Mouse (Mus musculus): ENCODE data around the gene Ppp1r21.

DNA sequence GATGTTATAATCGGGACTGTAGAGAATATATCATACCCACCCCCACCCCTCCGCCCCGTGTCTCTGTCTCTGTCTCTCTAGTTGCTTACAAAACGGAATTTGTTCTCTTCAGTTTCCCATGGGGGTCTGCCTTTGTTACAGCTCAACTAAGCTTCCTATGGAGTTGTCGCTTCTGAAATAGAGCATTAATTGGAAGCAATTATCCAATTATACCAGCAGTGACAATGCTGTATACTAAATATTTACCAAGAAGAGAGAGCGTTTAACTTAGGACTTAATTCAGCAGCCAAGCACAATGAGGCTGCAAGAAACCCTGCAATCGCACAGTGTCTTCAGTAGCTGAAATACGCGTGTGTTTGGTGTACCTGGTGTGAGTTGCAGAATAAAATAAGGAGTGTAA lies 36.4 kb upstream of the Ppp1r21 start:
- no peak for TF ChIP-seq CTCF (IDR thresholded peaks at IDR 0.05; ENCODE audit: extremely low read depth, insufficient read depth, low read length)
- TF ChIP-seq POLR2A (IDR thresholded peaks at IDR 0.05; ENCODE audit: extremely low read depth, insufficient read depth, low read length): no peak
